In genomic region chr9:95699273-95699672, GRCm38 (mm10) we compare ENCODE assay signal across 22 mouse cellular contexts. TPM values are rescaled to one million over a fixed set of nuclear protein-coding genes. Genes with fewer than 3 reads are reported as not detected.
DNase-seq lines count a peak whose midpoint lies in the region; ATAC-seq and TF ChIP-seq lines count a peak whose summit lies in the region.
"Had no signal": no experiment of that assay in that cellular context is flagged by ENCODE, and none has a peak within 500 bp of the region (broad histone marks: within the 10 kb centered on the region; RNA-seq: fewer than 3 reads in every experiment).

No protein-coding gene starts in this region.

- no peak overlapping the region for H3K9ac ChIP-seq in forebrain, postnatal 0 days
- H3K9ac ChIP-seq in forebrain, embryonic 14.5 days (ENCODE audit: low read length) = no peak overlapping the region
- no peak overlapping the region for H3K9ac ChIP-seq in midbrain, embryonic 16.5 days (ENCODE audit: low read depth, low read length)
- H3K9ac ChIP-seq: forebrain, embryonic 13.5 days; hindbrain, embryonic 13.5 days had no signal

- no peaks in the 10 kb centered on the region for H3K27me3 ChIP-seq in forebrain, postnatal 0 days (ENCODE audit: insufficient read depth, low read length)
- H3K27me3 ChIP-seq in forebrain, embryonic 14.5 days (replicated peaks; ENCODE audit: control insufficient read depth, insufficient read depth, low read length) = no peaks in the 10 kb centered on the region
- no peaks in the 10 kb centered on the region for H3K27me3 ChIP-seq in midbrain, embryonic 10.5 days (ENCODE audit: low read depth, poor library complexity, severe bottlenecking)
- H3K27me3 ChIP-seq in midbrain, embryonic 16.5 days (ENCODE audit: control insufficient read depth, insufficient read depth, low read depth, low read length) = no peaks in the 10 kb centered on the region
- H3K27me3 ChIP-seq: forebrain, embryonic 13.5 days; hindbrain, embryonic 13.5 days had no signal

- H3K36me3 ChIP-seq in forebrain, postnatal 0 days (ENCODE audit: insufficient read depth) = no peaks in the 10 kb centered on the region
- no peaks in the 10 kb centered on the region for H3K36me3 ChIP-seq in forebrain, embryonic 14.5 days (ENCODE audit: control insufficient read depth, insufficient read depth, low read length)
- no peaks in the 10 kb centered on the region for H3K36me3 ChIP-seq in midbrain, embryonic 10.5 days
- H3K36me3 ChIP-seq in midbrain, embryonic 16.5 days (ENCODE audit: control insufficient read depth, insufficient read depth, low read length) = no peaks in the 10 kb centered on the region
- H3K36me3 ChIP-seq: embryonic facial prominence, embryonic 10.5 days; G1E; heart, embryonic 10.5 days; hindbrain, embryonic 13.5 days had no signal

- ATAC-seq in forebrain, postnatal 0 days = peak; percentile 84
- no peak for ATAC-seq in forebrain, embryonic 14.5 days
- ATAC-seq in midbrain, embryonic 16.5 days = no peak
- ATAC-seq: CD4-positive, CD25-positive, alpha-beta regulatory T cell, adult 4 months; forebrain, embryonic 13.5 days; hindbrain, postnatal 0 days had no signal

- no peak overlapping the region for H3K4me2 ChIP-seq in forebrain, postnatal 0 days (ENCODE audit: low read depth)
- no peak overlapping the region for H3K4me2 ChIP-seq in forebrain, embryonic 14.5 days (ENCODE audit: low read length)
- no peak overlapping the region for H3K4me2 ChIP-seq in midbrain, embryonic 16.5 days (ENCODE audit: low read length)
- H3K4me2 ChIP-seq: forebrain, embryonic 13.5 days; hindbrain, embryonic 13.5 days had no signal

- peak; percentile 14 for DNase-seq in forebrain, postnatal 0 days
- DNase-seq in forebrain, embryonic 14.5 days (ENCODE audit: low spot score) = no peak
- peak; percentile 23 to 47 for DNase-seq in left cerebral cortex, postnatal 14 days (ENCODE audit: low spot score in 2 of 2)
- DNase-seq in left cerebral cortex, adult 2 months (ENCODE audit: extremely low spot score in 1 of 2, low spot score in 2 of 2) = no peak
- peak; percentile 18 for DNase-seq in layer of hippocampus, adult 9-10 months (ENCODE audit: low spot score)
- DNase-seq in layer of hippocampus, postnatal 36 days = peak; percentile 15 to 16
- DNase-seq in midbrain, embryonic 10.5 days (ENCODE audit: low spot score) = no peak
- DNase-seq: adrenal gland, postnatal 10 days; B cell, adult 2 months; cerebellum, adult 11-12 months; cerebellum, adult 9-11 months; cerebellum, postnatal 36 days; gastrocnemius, postnatal 14 days; heart, postnatal 10 days had no signal

- no peak for TF ChIP-seq CTCF in forebrain, postnatal 0 days (IDR thresholded peaks at IDR 0.05; ENCODE audit: low read depth)
- TF ChIP-seq CTCF in left cerebral cortex, adult 2 months (IDR thresholded peaks at IDR 0.05) = no peak

- H3K27ac ChIP-seq in forebrain, postnatal 0 days (ENCODE audit: low read depth, low read length) = no peak overlapping the region
- H3K27ac ChIP-seq in forebrain, embryonic 14.5 days (ENCODE audit: low read depth, low read length) = no peak overlapping the region
- H3K27ac ChIP-seq in left cerebral cortex, adult 2 months = no peak overlapping the region
- no peak overlapping the region for H3K27ac ChIP-seq in midbrain, embryonic 10.5 days (replicated peaks)
- no peak overlapping the region for H3K27ac ChIP-seq in midbrain, embryonic 16.5 days (ENCODE audit: low read length)
- H3K27ac ChIP-seq: embryonic facial prominence, embryonic 10.5 days; forebrain, embryonic 13.5 days; heart, embryonic 10.5 days; hindbrain, embryonic 13.5 days; hindbrain, postnatal 0 days had no signal

- H3K4me1 ChIP-seq in forebrain, postnatal 0 days (ENCODE audit: insufficient read depth) = no peaks in the 10 kb centered on the region
- no peaks in the 10 kb centered on the region for H3K4me1 ChIP-seq in forebrain, embryonic 14.5 days (ENCODE audit: control insufficient read depth, insufficient read depth, low read length)
- no peaks in the 10 kb centered on the region for H3K4me1 ChIP-seq in midbrain, embryonic 10.5 days
- H3K4me1 ChIP-seq in midbrain, embryonic 16.5 days (ENCODE audit: control insufficient read depth, insufficient read depth, low read length) = no peaks in the 10 kb centered on the region
- H3K4me1 ChIP-seq: embryonic facial prominence, embryonic 10.5 days; forebrain, embryonic 13.5 days; heart, embryonic 10.5 days; hindbrain, embryonic 13.5 days had no signal

- intact Hi-C loops in left cerebral cortex, postnatal 14 days (cut with DNase I) = no loop called here
- intact Hi-C loops in left cerebral cortex, adult 2 months (cut with DNase I) = loop anchor here (5.0 kb wide), 1 partner anchor 167 kb away; no protein-coding TSS in a partner anchor

- no peaks in the 10 kb centered on the region for H3K9me3 ChIP-seq in forebrain, postnatal 0 days (ENCODE audit: low read length)
- no peaks in the 10 kb centered on the region for H3K9me3 ChIP-seq in forebrain, embryonic 14.5 days (replicated peaks; ENCODE audit: control insufficient read depth, low read length)
- no peaks in the 10 kb centered on the region for H3K9me3 ChIP-seq in midbrain, embryonic 10.5 days (replicated peaks)
- H3K9me3 ChIP-seq in midbrain, embryonic 16.5 days (replicated peaks; ENCODE audit: control insufficient read depth, low read length, poor library complexity, severe bottlenecking) = no peaks in the 10 kb centered on the region
- H3K9me3 ChIP-seq: embryonic facial prominence, embryonic 10.5 days; forebrain, embryonic 13.5 days; G1E; heart, embryonic 10.5 days; hindbrain, embryonic 13.5 days had no signal

- 39% methylated on average over 4 of the region's 4 CpGs for WGBS in forebrain, postnatal 0 days
- 70% methylated on average over 4 of the region's 4 CpGs for WGBS in forebrain, embryonic 14.5 days
- 85% methylated on average over 4 of the region's 4 CpGs for WGBS in midbrain, embryonic 10.5 days
- WGBS in midbrain, embryonic 16.5 days = 80% methylated on average over 4 of the region's 4 CpGs

- H3K4me3 ChIP-seq in forebrain, postnatal 0 days (ENCODE audit: low read depth, low read length) = no peak overlapping the region
- no peak overlapping the region for H3K4me3 ChIP-seq in forebrain, embryonic 14.5 days (ENCODE audit: low read depth, low read length)
- H3K4me3 ChIP-seq in left cerebral cortex, adult 2 months = no peak overlapping the region
- no peak overlapping the region for H3K4me3 ChIP-seq in midbrain, embryonic 10.5 days
- no peak overlapping the region for H3K4me3 ChIP-seq in midbrain, embryonic 16.5 days (ENCODE audit: low read depth, low read length)
- H3K4me3 ChIP-seq: embryonic facial prominence, embryonic 10.5 days; forebrain, embryonic 13.5 days; heart, embryonic 10.5 days; hindbrain, embryonic 13.5 days had no signal

RNA-seq across cellular contexts. Expression of gene Trpc1, which starts 50.9 kb away (rescaled TPM):
- 27.6 and 33.3 TPM in 2 replicates for total RNA-seq in forebrain, postnatal 0 days (2014; rRNA removed)
- polyA plus RNA-seq in forebrain, postnatal 0 days (2015; fragmentation: Nextera tagmentation; extraction: Ambion mirVana) = 5.2 and 7.3 TPM in 2 replicates
- 4.5 and 4.6 TPM in 2 replicates for polyA plus RNA-seq in forebrain, embryonic 14.5 days (2014; fragmentation: Nextera tagmentation; extraction: Ambion mirVana)
- total RNA-seq in left cerebral cortex, postnatal 14 days (2021) = 10 to 100 TPM; 48.2 to 48.3 TPM
- total RNA-seq in left cerebral cortex, adult 2 months (2021) = 10 to 100 TPM; 44.6 to 50.8 TPM
- total RNA-seq in layer of hippocampus, postnatal 36 days (2021) = 10 to 100 TPM; 43.7 to 52.3 TPM
- 2.3 and 2.6 TPM in 2 replicates for polyA plus RNA-seq in midbrain, embryonic 10.5 days (2016; fragmentation: Nextera tagmentation; extraction: Ambion mirVana)
- polyA plus RNA-seq in midbrain, embryonic 16.5 days (2015; fragmentation: Nextera tagmentation; extraction: Ambion mirVana) = 8.3 TPM in 2 replicates
- polyA plus RNA-seq: G1E had no signal

Comparison
In these comparisons a context has a peak if more than half of its experiments do, and no peak if none do; other contexts are left out.
1. DNase-seq: peak in forebrain, postnatal 0 days (single experiment), left cerebral cortex, postnatal 14 days (2 of 2), layer of hippocampus, adult 9-10 months (single experiment) and layer of hippocampus, postnatal 36 days (2 of 2); none in forebrain, embryonic 14.5 days (single experiment), left cerebral cortex, adult 2 months (0 of 2) and midbrain, embryonic 10.5 days (single experiment).